Mouse (Mus musculus): Measurements from ENCODE around the gene Hepacam2. TPM values are rescaled to one million over a fixed set of nuclear protein-coding genes. Genes with fewer than 3 reads are reported as not detected.

The Hepacam2 gene
- total RNA-seq (2014; rRNA removed) (2.0 and 3.0 TPM in 2 replicates), polyA plus RNA-seq (2015; fragmentation: Nextera tagmentation; extraction: Ambion mirVana) (1.4 and 1.6 TPM in 2 replicates)

DNA sequence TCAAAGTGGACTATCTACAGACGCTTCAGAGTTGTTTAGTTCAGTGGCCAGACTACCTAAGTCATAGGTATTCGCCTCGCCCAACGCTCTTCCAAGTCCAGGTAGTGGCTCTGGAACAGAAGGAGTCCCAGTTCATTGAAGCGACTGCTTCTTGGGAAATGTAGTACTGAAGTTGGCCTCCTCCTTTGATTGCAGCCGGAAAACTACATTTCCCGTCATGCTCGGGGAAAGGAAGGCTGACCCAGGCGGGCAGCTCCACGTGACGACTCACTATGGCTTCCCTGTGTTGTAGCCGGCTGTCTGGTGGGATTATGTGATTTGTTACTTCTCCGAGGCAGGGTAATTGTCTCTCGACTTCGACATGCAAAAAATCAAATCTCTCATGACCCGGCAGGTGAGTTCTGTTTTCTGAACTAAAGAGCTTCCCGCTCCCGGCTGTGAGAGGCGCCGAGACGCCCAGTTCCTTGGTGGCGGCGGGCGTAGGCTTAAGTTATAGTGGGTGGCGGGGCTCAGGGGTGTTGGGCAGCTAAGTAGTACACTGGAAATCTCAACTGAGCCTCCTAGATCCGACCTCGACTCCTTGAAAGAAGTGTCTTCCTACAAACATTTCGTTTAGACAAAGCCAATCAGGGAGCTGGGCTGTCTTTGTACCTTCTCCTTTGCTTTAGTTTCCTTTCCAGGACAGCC lies at the start of gene Hepacam2, which contains the start of gene Vps50:
Gene Hepacam2 (minus strand): TSS at position 137 of the 687 bp plus-strand sequence.
Gene Vps50 (plus strand): TSS at position 221 of the 687 bp plus-strand sequence.
- Histone ChIP-seq H3K4me3 (ENCODE audit: low read depth, low read length) (peak within 1 kb of the TSS; percentile 87), H3K27me3 (ENCODE audit: insufficient read depth, low read length) (no peaks in the 10 kb centered on the region), H3K4me1 (ENCODE audit: insufficient read depth, low read length) (peaks cover 2% of the 10 kb centered on the region; the same call in 1 of the 2 replicates), H3K36me3 (ENCODE audit: insufficient read depth, low read length) (no peaks in the 10 kb centered on the region), H3K9me3 (ENCODE audit: low read length) (no peaks in the 10 kb centered on the region), H3K9ac (replicated peaks; ENCODE audit: low read length, poor library complexity, severe bottlenecking) (peak within 1 kb of the TSS; percentile 66), H3K27ac (ENCODE audit: low read depth, low read length) (no peak within 1 kb of the TSS), H3K4me2 (ENCODE audit: low read depth, low read length, poor library complexity, severe bottlenecking) (peak within 1 kb of the TSS; percentile 95)
- WGBS = under 1% methylated on average over 28 of the region's 28 CpGs
- DNase-seq (ENCODE audit: low spot score) (peak; percentile 96), ATAC-seq (ENCODE audit: low FRiP score) (peak; percentile 99)
- peak; percentile 9; the same call in 1 of the 2 replicates for TF ChIP-seq CTCF (IDR thresholded peaks at IDR 0.05)

GRCm38 (mm10) chr6:3544970-3545369 lies 46.9 kb upstream of the Hepacam2 start:
- Histone ChIP-seq H3K27ac (ENCODE audit: low read depth, low read length) (no peak overlapping the region), H3K4me1 (ENCODE audit: insufficient read depth, low read length) (no peaks in the 10 kb centered on the region), H3K9me3 (ENCODE audit: low read length) (no peaks in the 10 kb centered on the region), H3K36me3 (ENCODE audit: insufficient read depth, low read length) (peaks cover 7% of the 10 kb centered on the region; the same call in 1 of the 2 replicates), H3K4me2 (ENCODE audit: low read depth, low read length, poor library complexity, severe bottlenecking) (no peak overlapping the region), H3K4me3 (ENCODE audit: low read depth, low read length) (no peak overlapping the region), H3K9ac (replicated peaks; ENCODE audit: low read length, poor library complexity, severe bottlenecking) (no peak overlapping the region), H3K27me3 (ENCODE audit: insufficient read depth, low read length) (no peaks in the 10 kb centered on the region)
- ATAC-seq (ENCODE audit: low FRiP score) (no peak), DNase-seq (ENCODE audit: low spot score) (no peak)
- WGBS = 44% methylated on average over 1 of the region's 1 CpGs
- no peak for TF ChIP-seq CTCF (IDR thresholded peaks at IDR 0.05)

GRCm38 (mm10) chr6:3543862-3544261 lies 45.8 kb upstream of the Hepacam2 start:
- Histone ChIP-seq H3K9me3 (ENCODE audit: low read length) (no peaks in the 10 kb centered on the region), H3K9ac (replicated peaks; ENCODE audit: low read length, poor library complexity, severe bottlenecking) (no peak overlapping the region), H3K36me3 (ENCODE audit: insufficient read depth, low read length) (peaks cover 7% of the 10 kb centered on the region; the same call in 1 of the 2 replicates), H3K4me3 (ENCODE audit: low read depth, low read length) (no peak overlapping the region), H3K27me3 (ENCODE audit: insufficient read depth, low read length) (no peaks in the 10 kb centered on the region), H3K27ac (ENCODE audit: low read depth, low read length) (no peak overlapping the region), H3K4me1 (ENCODE audit: insufficient read depth, low read length) (no peaks in the 10 kb centered on the region), H3K4me2 (ENCODE audit: low read depth, low read length, poor library complexity, severe bottlenecking) (no peak overlapping the region)
- ATAC-seq (ENCODE audit: low FRiP score) (no peak), DNase-seq (ENCODE audit: low spot score) (no peak)
- 87% methylated on average over 4 of the region's 4 CpGs for WGBS
- TF ChIP-seq CTCF (IDR thresholded peaks at IDR 0.05) = no peak

DNA sequence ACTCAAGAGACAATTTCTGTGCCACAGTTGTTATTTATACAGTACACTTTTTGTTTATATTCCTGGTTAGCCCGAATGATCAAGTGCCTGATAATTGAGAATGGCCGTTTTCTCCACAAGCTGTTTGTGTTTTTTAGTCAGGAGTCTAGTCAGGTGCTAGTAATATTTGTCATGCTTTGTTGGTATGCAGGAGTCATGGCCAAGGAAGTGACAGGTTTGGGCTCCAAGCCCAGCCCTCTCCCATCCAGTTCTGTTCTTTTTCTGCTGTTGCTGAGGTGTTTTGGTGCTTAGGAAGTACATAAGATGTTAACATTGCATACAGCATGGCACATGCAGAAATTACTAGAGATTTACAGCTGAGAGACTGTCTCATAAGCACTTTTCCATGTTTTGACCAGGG lies 41.4 kb upstream of the Hepacam2 start:
- DNase-seq (ENCODE audit: low spot score) = peak; percentile 31
- no peak for ATAC-seq (ENCODE audit: low FRiP score)
- Histone ChIP-seq H3K4me3 (ENCODE audit: low read depth, low read length) (no peak overlapping the region), H3K9ac (replicated peaks; ENCODE audit: low read length, poor library complexity, severe bottlenecking) (no peak overlapping the region), H3K9me3 (ENCODE audit: low read length) (no peaks in the 10 kb centered on the region), H3K4me2 (ENCODE audit: low read depth, low read length, poor library complexity, severe bottlenecking) (no peak overlapping the region), H3K27me3 (ENCODE audit: insufficient read depth, low read length) (no peaks in the 10 kb centered on the region), H3K36me3 (ENCODE audit: insufficient read depth, low read length) (no peaks in the 10 kb centered on the region; the same call in 1 of the 2 replicates), H3K27ac (ENCODE audit: low read depth, low read length) (no peak overlapping the region), H3K4me1 (ENCODE audit: insufficient read depth, low read length) (no peaks in the 10 kb centered on the region)
- WGBS = 78% methylated on average over 2 of the region's 2 CpGs
- no peak for TF ChIP-seq CTCF (IDR thresholded peaks at IDR 0.05)

- Histone ChIP-seq H3K4me2 (ENCODE audit: low read depth, low read length, poor library complexity, severe bottlenecking) (no peak overlapping the region), H3K27me3 (ENCODE audit: insufficient read depth, low read length) (no peaks in the 10 kb centered on the region), H3K4me3 (ENCODE audit: low read depth, low read length) (no peak overlapping the region), H3K36me3 (ENCODE audit: insufficient read depth, low read length) (no peaks in the 10 kb centered on the region; the same call in 1 of the 2 replicates), H3K9ac (replicated peaks; ENCODE audit: low read length, poor library complexity, severe bottlenecking) (no peak overlapping the region), H3K9me3 (ENCODE audit: low read length) (no peaks in the 10 kb centered on the region), H3K4me1 (ENCODE audit: insufficient read depth, low read length) (no peaks in the 10 kb centered on the region), H3K27ac (ENCODE audit: low read depth, low read length) (no peak overlapping the region)
- DNase-seq (ENCODE audit: low spot score) (no peak), ATAC-seq (ENCODE audit: low FRiP score) (no peak)
- WGBS = 23% methylated on average over 1 of the region's 1 CpGs
- TF ChIP-seq CTCF (IDR thresholded peaks at IDR 0.05) = no peak
Measured at GRCm38 (mm10) chr6:3536048-3536447, 38.0 kb upstream of the Hepacam2 start.

- H3K4me1 ChIP-seq (ENCODE audit: insufficient read depth, low read length) = no peaks in the 10 kb centered on the region
- no peak overlapping the region for H3K4me2 ChIP-seq (ENCODE audit: low read depth, low read length, poor library complexity, severe bottlenecking)
- ATAC-seq (ENCODE audit: low FRiP score) (no peak), DNase-seq (ENCODE audit: low spot score) (peak; percentile 49)
- 16% methylated on average over 5 of the region's 5 CpGs for WGBS
- H3K9ac ChIP-seq (replicated peaks; ENCODE audit: low read length, poor library complexity, severe bottlenecking) = no peak overlapping the region
- no peaks in the 10 kb centered on the region for H3K27me3 ChIP-seq (ENCODE audit: insufficient read depth, low read length)
- H3K4me3 ChIP-seq (ENCODE audit: low read depth, low read length) = no peak overlapping the region
- H3K36me3 ChIP-seq (ENCODE audit: insufficient read depth, low read length) = no peaks in the 10 kb centered on the region; the same call in 1 of the 2 replicates
- H3K27ac ChIP-seq (ENCODE audit: low read depth, low read length) = no peak overlapping the region
- TF ChIP-seq CTCF (IDR thresholded peaks at IDR 0.05) = no peak
- no peaks in the 10 kb centered on the region for H3K9me3 ChIP-seq (ENCODE audit: low read length)
Measured at GRCm38 (mm10) chr6:3531445-3531844, 33.3 kb upstream of the Hepacam2 start.
